Mouse (Mus musculus) spleen, adult 2 months (tissue): ENCODE data around the gene Acadvl. TPM values are rescaled to one million over a fixed set of nuclear protein-coding genes. Genes with fewer than 3 reads are reported as not detected.

ENCODE experiments used
- DNase-seq, 2 experiments: peaks; one replicate each; pipeline versions ENCODE4 v3.0.0 to v3.0.0-alpha.2; 2012 to 2021; ENCODE audit warnings: low spot score in 2 of 2, low read depth in 1 of 2
- H3K27ac ChIP-seq: fragments of 200-500 bp; 2 replicates; pipeline ENCODE4 v1.5.1; 2012; ENCODE audit warnings: low read length, inconsistent platforms; ENCODE audit not compliant: insufficient read depth
- H3K27me3 ChIP-seq: fragments of 200-500 bp; 2 replicates; pipeline ENCODE4 v1.6.1; 2012; ENCODE audit warnings: mild to moderate bottlenecking, moderate library complexity, low read length, inconsistent platforms; ENCODE audit not compliant: control insufficient read depth, insufficient read depth
- H3K36me3 ChIP-seq: fragments of 200-500 bp; 2 replicates; pipeline ENCODE4 v1.6.1; 2012; ENCODE audit warnings: mild to moderate bottlenecking, low read length, inconsistent platforms; ENCODE audit not compliant: control insufficient read depth, insufficient read depth
- H3K4me1 ChIP-seq: fragments of 200-500 bp; 2 replicates; pipeline ENCODE4 v1.6.1; 2011; ENCODE audit warnings: inconsistent platforms; ENCODE audit not compliant: control insufficient read depth, insufficient read depth, insufficient read length
- H3K4me3 ChIP-seq: fragments of 200-500 bp; 2 replicates; pipeline ENCODE4 v1.5.1; 2011; ENCODE audit warnings: mild to moderate bottlenecking, inconsistent platforms; ENCODE audit not compliant: insufficient read depth, insufficient read length; ENCODE audit errors: extremely low read depth
- CTCF ChIP-seq: fragments of 200-500 bp; IDR thresholded peaks from 2 replicates; pipeline ENCODE4 v1.5.1; 2011; ENCODE audit warnings: mild to moderate bottlenecking, inconsistent platforms; ENCODE audit not compliant: insufficient read depth, insufficient read length, insufficient replicate concordance; ENCODE audit errors: extremely low read depth
- POLR2A ChIP-seq: fragments of 200-500 bp; IDR thresholded peaks from 2 replicates; pipeline ENCODE4 v1.6.1; 2011; ENCODE audit warnings: low read depth, low read length, inconsistent platforms
- WGBS: fragments of 180-500 bp; shearing (Covaris S2); methylation state at CpG from one replicate; pipeline ENCODE4 v1.1.7; 2018; 5-methylcytosine and 5-hydroxymethylcytosine counted together
- polyA plus RNA-seq: library from polyadenylated mRNA; depleted of rRNA; stranded (reverse); fragments of >200 nt; gene quantifications from 2 replicates; pipeline ENCODE4 v1.2.3, GENCODE M21; 2012

The Acadvl gene
- polyA plus RNA-seq, 1 experiment = 29.5 TPM

DNA sequence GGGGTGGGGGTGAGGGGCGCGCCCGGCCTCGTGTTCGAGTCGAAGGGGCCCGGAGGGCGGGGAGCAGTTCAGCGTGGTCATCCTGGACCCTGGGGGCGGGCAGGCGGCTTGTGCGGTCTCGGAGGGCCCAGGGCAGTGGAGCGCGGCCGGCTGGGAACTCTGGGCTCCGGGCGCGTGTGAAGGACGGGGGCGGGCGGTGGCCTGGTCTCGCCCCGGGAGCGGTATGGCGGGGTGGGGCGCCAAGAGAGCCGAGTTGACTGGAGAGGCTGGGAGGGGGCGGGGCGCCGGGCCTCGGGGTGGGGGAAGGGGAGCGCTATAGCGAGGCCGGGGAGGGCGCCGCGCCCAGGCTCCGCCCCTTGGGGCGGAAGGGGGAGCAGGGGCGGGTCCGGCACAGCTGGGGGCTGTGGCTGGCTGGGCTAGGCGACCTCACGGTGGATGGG lies 18.1 kb downstream of the Acadvl start:
- DNase-seq = peak in 1 of 2 experiments; percentile 91
- H3K4me3 ChIP-seq = peak overlapping the region; percentile 91
- WGBS = 2% methylated on average over 42 of the region's 44 CpGs
- H3K27ac ChIP-seq = peak overlapping the region; percentile 98
- TF ChIP-seq POLR2A (peak; percentile 76), CTCF (no peak)
- no peaks in the 10 kb centered on the region for H3K27me3 ChIP-seq
- peaks cover 14% of the 10 kb centered on the region; the same call in 1 of the 2 replicates for H3K4me1 ChIP-seq
- peaks cover 30% of the 10 kb centered on the region for H3K36me3 ChIP-seq

DNA sequence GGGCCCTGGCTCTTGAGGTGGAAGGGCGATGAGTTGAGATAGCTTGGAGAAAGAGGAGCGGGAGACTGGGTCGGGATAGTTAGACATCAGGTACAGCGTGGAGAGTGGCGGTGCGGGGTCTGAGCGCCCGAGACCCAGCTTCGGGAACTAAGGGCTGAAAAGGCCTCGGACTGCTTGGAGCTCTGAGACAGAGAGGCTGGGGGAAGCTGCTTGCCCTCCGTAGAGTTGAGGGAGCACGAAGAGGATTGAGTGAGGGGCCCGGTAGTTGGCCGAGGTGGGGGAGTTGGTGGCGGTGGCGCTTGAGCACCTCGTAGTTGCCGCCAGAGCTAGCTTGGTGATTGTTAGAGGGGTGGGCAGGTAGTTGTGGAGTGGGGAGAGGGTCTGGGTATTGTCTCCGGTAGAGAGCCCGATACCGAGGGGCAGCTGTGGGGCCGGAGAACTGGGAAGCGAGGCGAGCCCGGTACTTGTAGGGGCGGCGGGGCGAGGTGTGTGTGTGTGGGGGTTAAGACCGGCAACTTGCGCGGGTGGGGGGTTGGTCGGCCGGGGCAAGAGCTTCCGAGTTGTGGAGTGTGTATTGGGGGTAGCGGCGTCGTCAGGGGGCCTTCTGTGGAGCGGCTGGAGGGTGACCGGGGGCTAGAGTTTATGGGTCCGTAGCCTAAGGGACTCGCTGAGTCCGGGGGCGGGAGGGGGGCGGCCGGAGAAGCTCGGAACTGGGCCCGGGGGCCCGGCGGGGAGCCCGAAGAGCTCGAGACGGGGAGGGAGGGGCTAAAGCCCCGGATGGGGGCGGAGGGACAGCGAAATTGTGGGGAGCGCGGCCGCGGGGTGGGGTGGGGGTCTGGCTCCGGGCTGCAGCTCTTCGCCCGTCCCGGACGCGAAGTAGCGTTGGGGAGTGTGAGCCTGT lies 18.8 kb downstream of the Acadvl start:
- Histone ChIP-seq H3K27me3 (no peaks in the 10 kb centered on the region), H3K27ac (peak overlapping the region; percentile 98), H3K36me3 (peaks cover 30% of the 10 kb centered on the region), H3K4me3 (peak overlapping the region; percentile 91), H3K4me1 (peaks cover 13% of the 10 kb centered on the region; the same call in 1 of the 2 replicates)
- WGBS = 1% methylated on average over 61 of the region's 66 CpGs
- peak in 1 of 2 experiments; percentile 68 for DNase-seq
- TF ChIP-seq CTCF (no peak), POLR2A (no peak)

DNA sequence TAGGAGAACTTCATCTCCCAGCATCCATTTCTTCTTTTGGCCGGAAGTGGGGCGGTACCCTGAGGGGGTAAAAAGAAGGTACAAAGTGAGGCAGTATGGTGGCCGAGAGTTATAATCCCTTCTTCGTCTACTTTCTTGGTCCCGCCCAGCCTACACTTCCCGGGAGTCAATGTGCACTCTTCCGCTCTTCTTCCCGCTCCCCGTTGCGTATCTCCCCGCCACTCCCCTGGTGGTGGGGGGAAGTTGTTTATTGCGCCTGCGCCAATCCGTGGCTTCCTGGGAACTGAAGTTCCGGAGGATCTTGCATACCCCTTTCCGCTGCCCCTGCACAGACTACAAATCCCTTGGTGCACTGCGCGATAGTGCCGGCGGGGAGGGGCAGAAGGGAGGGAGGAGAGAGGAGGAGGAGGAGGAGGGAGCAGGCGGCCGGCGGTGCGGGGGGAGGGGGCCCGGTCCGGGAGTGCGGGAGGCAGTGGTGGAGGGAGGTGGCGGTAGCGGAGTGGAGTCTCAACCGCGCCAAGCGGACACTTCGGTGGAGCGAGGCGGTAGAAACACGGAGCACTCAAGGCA lies 19.7 kb downstream of the Acadvl start, which contains the start of gene Phf23:
Gene Phf23 (plus strand): TSS at position 387 of the 570 bp plus-strand sequence.
- H3K27ac ChIP-seq = peak within 1 kb of the TSS; percentile 92
- peaks cover 9% of the 10 kb centered on the region; the same call in 1 of the 2 replicates for H3K4me1 ChIP-seq
- peak; percentile 97 to 98 for DNase-seq
- no peaks in the 10 kb centered on the region for H3K27me3 ChIP-seq
- peak within 1 kb of the TSS; percentile 91 for H3K4me3 ChIP-seq
- peak; percentile 25; the same call in 1 of the 2 replicates for TF ChIP-seq POLR2A
- TF ChIP-seq CTCF = peak; percentile 11; the same call in 1 of the 2 replicates
- peaks cover 30% of the 10 kb centered on the region for H3K36me3 ChIP-seq
- 2% methylated on average over 36 of the region's 36 CpGs for WGBS

DNA sequence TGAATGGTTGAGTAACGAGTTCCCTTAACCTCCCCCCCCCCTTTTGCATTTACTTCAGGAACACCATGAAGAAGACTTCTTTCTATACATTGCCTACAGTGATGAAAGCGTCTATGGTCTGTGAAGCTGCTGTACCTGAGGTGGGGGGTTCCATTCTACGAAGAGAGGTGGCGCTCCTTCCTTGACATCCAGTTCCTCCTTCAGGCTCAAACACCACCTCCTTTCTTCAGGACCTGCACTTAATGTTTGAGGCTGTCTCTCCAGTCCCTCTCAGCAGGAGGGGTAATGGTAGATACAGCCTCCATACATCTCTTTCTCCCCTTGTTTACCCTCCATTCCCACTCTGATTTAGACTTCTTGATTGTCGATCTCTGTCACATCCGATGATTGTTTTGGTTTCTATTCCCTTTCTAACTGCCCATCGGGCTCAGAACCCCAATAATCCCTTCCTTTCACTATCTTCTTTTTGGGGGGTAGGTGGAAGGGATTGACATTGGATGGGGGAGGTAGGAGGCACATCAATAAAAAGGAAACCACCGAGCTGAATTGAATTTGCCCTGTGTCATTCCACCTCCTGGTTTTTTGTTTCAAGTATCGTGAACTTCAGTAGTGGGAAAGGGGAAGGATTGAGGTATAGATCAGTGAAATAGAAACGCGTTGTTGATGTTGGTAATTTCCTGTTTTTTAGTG lies 20.7 kb downstream of the Acadvl start:
- peaks cover 30% of the 10 kb centered on the region for H3K36me3 ChIP-seq
- DNase-seq = no peak
- H3K4me3 ChIP-seq = no peak overlapping the region
- WGBS = 85% methylated on average over 11 of the region's 11 CpGs
- H3K4me1 ChIP-seq = peaks cover 9% of the 10 kb centered on the region; the same call in 1 of the 2 replicates
- no peak overlapping the region for H3K27ac ChIP-seq
- no peaks in the 10 kb centered on the region for H3K27me3 ChIP-seq
- no peak for TF ChIP-seq CTCF
- TF ChIP-seq POLR2A = no peak

DNA sequence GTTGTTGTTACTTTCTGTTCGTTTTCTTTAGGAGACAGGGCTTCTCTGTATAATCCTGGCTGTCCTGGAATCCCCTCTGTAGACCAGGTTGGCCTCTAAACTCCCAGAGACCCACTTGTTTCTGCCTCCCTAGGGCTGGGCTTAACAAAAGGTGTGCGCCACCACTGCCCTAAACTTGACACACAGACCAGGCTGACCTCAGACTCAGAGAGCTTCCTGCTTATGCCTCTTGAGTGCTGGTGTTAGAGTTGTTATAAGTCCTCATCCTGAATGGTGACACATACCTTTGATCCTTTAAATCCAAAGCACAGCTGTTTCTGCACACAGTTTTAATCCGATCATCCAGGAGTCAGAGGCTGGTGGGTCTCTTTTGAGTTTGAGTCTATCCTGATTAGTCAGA lies 22.3 kb downstream of the Acadvl start:
- WGBS = 91% methylated on average over 3 of the region's 3 CpGs
- TF ChIP-seq CTCF = no peak
- no peak for TF ChIP-seq POLR2A
- Histone ChIP-seq H3K27ac (no peak overlapping the region), H3K36me3 (peaks cover 17% of the 10 kb centered on the region), H3K4me3 (no peak overlapping the region), H3K27me3 (no peaks in the 10 kb centered on the region), H3K4me1 (peaks cover 9% of the 10 kb centered on the region; the same call in 1 of the 2 replicates)
- DNase-seq = no peak

DNA sequence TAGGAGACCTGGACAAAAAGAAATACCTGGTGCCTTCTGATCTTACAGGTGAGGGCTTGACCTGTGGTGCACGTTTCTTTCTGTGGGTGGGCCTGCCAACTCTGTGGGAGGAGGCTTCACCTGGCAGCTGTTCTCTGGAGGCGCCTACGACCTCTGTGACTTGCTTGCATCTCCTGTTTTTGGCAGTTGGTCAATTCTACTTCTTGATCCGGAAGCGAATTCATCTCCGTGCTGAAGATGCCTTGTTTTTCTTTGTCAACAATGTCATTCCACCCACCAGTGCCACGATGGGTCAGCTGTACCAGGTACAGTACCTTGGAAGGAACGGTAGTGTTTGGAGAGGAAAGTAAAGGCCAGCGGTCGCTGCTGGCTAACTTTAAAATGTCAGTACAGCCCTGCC lies 22.8 kb downstream of the Acadvl start:
- Histone ChIP-seq H3K27ac (no peak overlapping the region), H3K4me3 (peak overlapping the region; percentile 37; the same call in 1 of the 2 replicates), H3K27me3 (no peaks in the 10 kb centered on the region), H3K4me1 (peaks cover 7% of the 10 kb centered on the region; the same call in 1 of the 2 replicates), H3K36me3 (peaks cover 17% of the 10 kb centered on the region)
- WGBS = 75% methylated on average over 10 of the region's 10 CpGs
- TF ChIP-seq POLR2A = no peak
- TF ChIP-seq CTCF = no peak
- DNase-seq = no peak

DNA sequence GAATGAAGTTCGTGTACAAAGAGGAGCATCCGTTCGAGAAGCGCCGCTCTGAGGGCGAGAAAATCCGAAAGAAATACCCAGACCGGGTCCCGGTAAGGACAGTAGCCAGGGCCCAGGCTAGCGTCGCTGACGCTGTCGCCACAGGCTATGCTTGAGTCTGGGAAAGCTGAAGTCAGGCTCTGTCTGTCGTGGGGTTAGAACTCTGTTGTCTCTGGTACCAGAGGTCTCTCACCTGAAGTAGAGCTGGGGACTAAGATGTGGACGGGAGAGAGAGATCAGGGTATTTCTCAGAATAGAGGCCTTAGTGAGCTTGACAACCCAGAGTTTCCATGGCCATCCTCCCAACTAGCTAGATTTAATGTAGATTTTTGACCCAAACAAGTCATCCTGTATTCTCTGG lies 23.5 kb downstream of the Acadvl start:
- no peak for TF ChIP-seq POLR2A
- TF ChIP-seq CTCF = no peak
- Histone ChIP-seq H3K36me3 (peaks cover 19% of the 10 kb centered on the region), H3K4me3 (peak overlapping the region; percentile 63), H3K27me3 (no peaks in the 10 kb centered on the region), H3K27ac (peak overlapping the region; percentile 81), H3K4me1 (peaks cover 7% of the 10 kb centered on the region; the same call in 1 of the 2 replicates)
- WGBS = under 1% methylated on average over 15 of the region's 15 CpGs
- DNase-seq = no peak
